In genomic region chr1:44173903-44174302, GRCm38 (mm10) we compare ENCODE assay signal across 17 mouse cellular contexts. TPM values are rescaled to one million over a fixed set of nuclear protein-coding genes. Genes with fewer than 3 reads are reported as not detected.
DNase-seq lines count a peak whose midpoint lies in the region; ATAC-seq lines count a peak whose summit lies in the region.
"Had no signal": no experiment of that assay in that cellular context is flagged by ENCODE, and none has a peak within 500 bp of the region (broad histone marks: within the 10 kb centered on the region; RNA-seq: fewer than 3 reads in every experiment).

No protein-coding gene starts in this region.

- peak; percentile 8 for DNase-seq in adrenal gland, postnatal 14 days
- DNase-seq in adrenal gland, postnatal 25 days: no peak
- peak; percentile 14 for DNase-seq in kidney, postnatal 10 days
- no peak for DNase-seq in kidney, adult 8-10 months
- DNase-seq in 3T3-L1 (ENCODE audit: low read depth, low spot score): peak; percentile 5
- peak; percentile 61 for DNase-seq in R1 (ENCODE audit: low read depth, low spot score)
- no peak for DNase-seq in neural tube, embryonic 10.5 days (ENCODE audit: extremely low spot score, low spot score)
- DNase-seq: cerebellum, adult 8-10 months; heart, postnatal 10 days; lung, adult 18-20 months; right cerebral cortex, postnatal 4 days; thymus, postnatal 25 days had no signal

- no peak for ATAC-seq in monocyte, adult 5-6 weeks (replicated peaks; ENCODE audit: insufficient number of reproducible peaks, low FRiP score, low TSS enrichment, poor library complexity, severe bottlenecking)
- ATAC-seq: intestine, embryonic 15.5 days; midbrain, embryonic 13.5 days had no signal

RNA-seq across cellular contexts. Expression of gene Ercc5, which starts 26.4 kb away (rescaled TPM):
- 18.7 and 18.8 TPM in 2 replicates for total RNA-seq in adrenal gland, postnatal 14 days (2021)
- 20.2 and 21.3 TPM in 2 replicates for total RNA-seq in adrenal gland, postnatal 25 days (2021)
- 17.3 to 22.4 TPM (median 21.6 TPM) in 3 replicates for total RNA-seq in monocyte, adult 5-6 weeks (2017)

RNA-seq across cellular contexts. Expression of gene Mettl21e, which starts 44.9 kb away (rescaled TPM):
- not detected in 2 replicates for total RNA-seq in adrenal gland, postnatal 14 days (2021)
- not detected in 2 replicates for total RNA-seq in adrenal gland, postnatal 25 days (2021)
- not detected in 3 replicates for total RNA-seq in monocyte, adult 5-6 weeks (2017)
- total RNA-seq: adrenal gland, adult 18-20 months; layer of hippocampus, postnatal 25 days had no signal

RNA-seq across cellular contexts. Expression of gene Bivm, which starts 55.1 kb away (rescaled TPM):
- total RNA-seq in adrenal gland, postnatal 14 days (2021): 14.3 and 16.8 TPM in 2 replicates
- total RNA-seq in adrenal gland, postnatal 25 days (2021): 20.8 and 26.5 TPM in 2 replicates
- total RNA-seq in monocyte, adult 5-6 weeks (2017): 2.3 to 8.3 TPM (median 3.6 TPM) in 3 replicates

RNA-seq across cellular contexts. Expression of gene Kdelc1, which starts 55.3 kb away (rescaled TPM):
- total RNA-seq in adrenal gland, postnatal 14 days (2021): 23.5 TPM in 2 replicates
- 22.0 and 25.6 TPM in 2 replicates for total RNA-seq in adrenal gland, postnatal 25 days (2021)
- 1.6 to 3.8 TPM (median 2.0 TPM) in 3 replicates for total RNA-seq in monocyte, adult 5-6 weeks (2017)

Comparison
In these comparisons a context has a peak if more than half of its experiments do, and no peak if none do; other contexts are left out.
1. DNase-seq: peak in adrenal gland, postnatal 14 days (single experiment), kidney, postnatal 10 days (single experiment), 3T3-L1 (single experiment) and R1 (single experiment); none in adrenal gland, postnatal 25 days (single experiment), kidney, adult 8-10 months (0 of 2) and neural tube, embryonic 10.5 days (single experiment).